Mouse (Mus musculus): ENCODE measurements around the gene Abca12. TPM values are rescaled to one million over a fixed set of nuclear protein-coding genes. Genes with fewer than 3 reads are reported as not detected.

Abca12 gene
- not detected in 2 replicates for total RNA-seq (2015; ENCODE audit: low replicate concordance)
- not detected in 2 replicates for total RNA-seq (2017; ENCODE audit: low replicate concordance)

- no peak for ATAC-seq (replicated peaks; ENCODE audit: low FRiP score, poor library complexity, severe bottlenecking)
Observed at GRCm38 (mm10) chr1:71414810-71415209, at the start of gene Abca12. Abca12 (minus strand) TSS chr1:71414910.

GRCm38 (mm10) chr1:71457961-71458360 is 43.3 kb upstream of the Abca12 start:
- ATAC-seq (replicated peaks; ENCODE audit: low FRiP score, poor library complexity, severe bottlenecking) = no peak

GRCm38 (mm10) chr1:71447424-71447823 is 32.7 kb upstream of the Abca12 start:
- no peak for ATAC-seq (replicated peaks; ENCODE audit: low FRiP score, poor library complexity, severe bottlenecking)

GRCm38 (mm10) chr1:71421741-71422333 is 7.1 kb upstream of the Abca12 start:
- no peak for ATAC-seq (replicated peaks; ENCODE audit: low FRiP score, poor library complexity, severe bottlenecking)

GRCm38 (mm10) chr1:71418467-71418866 is 3.8 kb upstream of the Abca12 start:
- no peak for ATAC-seq (replicated peaks; ENCODE audit: low FRiP score, poor library complexity, severe bottlenecking)

GRCm38 (mm10) chr1:71417951-71418350 is 3.2 kb upstream of the Abca12 start:
- ATAC-seq (replicated peaks; ENCODE audit: low FRiP score, poor library complexity, severe bottlenecking) = no peak

GRCm38 (mm10) chr1:71414084-71414483 is 626 bp downstream of the Abca12 start:
- ATAC-seq (replicated peaks; ENCODE audit: low FRiP score, poor library complexity, severe bottlenecking) = no peak

GRCm38 (mm10) chr1:71413114-71413513 is 1.6 kb downstream of the Abca12 start:
- no peak for ATAC-seq (replicated peaks; ENCODE audit: low FRiP score, poor library complexity, severe bottlenecking)

- ATAC-seq (replicated peaks; ENCODE audit: low FRiP score, poor library complexity, severe bottlenecking) = no peak
Observed at GRCm38 (mm10) chr1:71407711-71408110, 7.0 kb downstream of the Abca12 start.

GRCm38 (mm10) chr1:71397635-71398034 is 17.1 kb downstream of the Abca12 start:
- ATAC-seq (replicated peaks; ENCODE audit: low FRiP score, poor library complexity, severe bottlenecking) = no peak

GRCm38 (mm10) chr1:71396105-71396504 is 18.6 kb downstream of the Abca12 start:
- ATAC-seq (replicated peaks; ENCODE audit: low FRiP score, poor library complexity, severe bottlenecking) = no peak

- ATAC-seq (replicated peaks; ENCODE audit: low FRiP score, poor library complexity, severe bottlenecking) = no peak
Observed at GRCm38 (mm10) chr1:71394177-71394576, 20.5 kb downstream of the Abca12 start.

GRCm38 (mm10) chr1:71393489-71393888 is 21.2 kb downstream of the Abca12 start:
- no peak for ATAC-seq (replicated peaks; ENCODE audit: low FRiP score, poor library complexity, severe bottlenecking)

- ATAC-seq (replicated peaks; ENCODE audit: low FRiP score, poor library complexity, severe bottlenecking) = no peak
Observed at GRCm38 (mm10) chr1:71392463-71392862, 22.2 kb downstream of the Abca12 start.

GRCm38 (mm10) chr1:71386593-71386992 is 28.1 kb downstream of the Abca12 start:
- no peak for ATAC-seq (replicated peaks; ENCODE audit: low FRiP score, poor library complexity, severe bottlenecking)

GRCm38 (mm10) chr1:71384098-71384497 is 30.6 kb downstream of the Abca12 start:
- no peak for ATAC-seq (replicated peaks; ENCODE audit: low FRiP score, poor library complexity, severe bottlenecking)

- ATAC-seq (replicated peaks; ENCODE audit: low FRiP score, poor library complexity, severe bottlenecking) = no peak
Observed at GRCm38 (mm10) chr1:71373090-71373489, 41.6 kb downstream of the Abca12 start.

GRCm38 (mm10) chr1:71370266-71370665 is 44.4 kb downstream of the Abca12 start:
- ATAC-seq (replicated peaks; ENCODE audit: low FRiP score, poor library complexity, severe bottlenecking) = no peak

GRCm38 (mm10) chr1:71367770-71368169 is 46.9 kb downstream of the Abca12 start:
- no peak for ATAC-seq (replicated peaks; ENCODE audit: low FRiP score, poor library complexity, severe bottlenecking)

GRCm38 (mm10) chr1:71342861-71343554 is 71.7 kb downstream of the Abca12 start:
- ATAC-seq (replicated peaks; ENCODE audit: low FRiP score, poor library complexity, severe bottlenecking) = no peak

- no peak for ATAC-seq (replicated peaks; ENCODE audit: low FRiP score, poor library complexity, severe bottlenecking)
Observed at GRCm38 (mm10) chr1:71342261-71342594, 72.5 kb downstream of the Abca12 start.
